Mouse (Mus musculus): ENCODE measurements around the gene Osbpl10.

- no peak for TF ChIP-seq GATA1 (IDR thresholded peaks at IDR 0.05; ENCODE audit: borderline replicate concordance, low read length)
- TF ChIP-seq FLI1 (IDR thresholded peaks at IDR 0.05; ENCODE audit: low read length) = no peak
Measured at GRCm38 (mm10) chr9:115058806-115059205, 80.4 kb downstream of the Osbpl10 start.
